Comparison of ENCODE assay signal across 14 mouse cellular contexts in the genomic region with DNA sequence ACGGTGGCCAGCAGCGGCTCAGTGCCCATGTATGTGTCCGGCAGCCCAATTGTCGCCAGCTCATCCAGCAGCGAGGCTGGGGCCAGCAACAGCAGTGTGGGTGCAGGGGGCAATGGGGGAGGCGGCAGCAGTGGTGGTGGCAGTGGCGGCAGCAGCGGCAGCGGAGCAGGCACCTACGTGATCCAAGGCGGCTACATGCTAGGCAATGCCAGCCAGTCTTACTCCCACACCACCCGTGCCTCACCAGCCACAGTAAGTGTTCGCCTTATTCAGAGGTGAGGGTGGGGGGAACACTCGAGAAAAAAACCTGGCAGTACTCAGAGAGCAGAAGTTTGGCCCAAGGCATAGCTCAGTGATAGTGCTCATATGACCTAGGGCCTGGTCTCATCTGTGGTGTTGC. TPM values are rescaled to one million over a fixed set of nuclear protein-coding genes. Genes with fewer than 3 reads are reported as not detected.
"Had no signal": no experiment of that assay in that cellular context is flagged by ENCODE, and none has a peak within 500 bp of the region (broad histone marks: within the 10 kb centered on the region; RNA-seq: fewer than 3 reads in every experiment).

No protein-coding gene starts in this region.

- ATAC-seq: midbrain, embryonic 16.5 days had no signal

- DNase-seq: lung, adult 18-20 months; lung, embryonic 14.5 days; lung, postnatal 10 days; lung, postnatal 4 days; midbrain, embryonic 14.5 days; retina, postnatal 1 day; right cerebral cortex, postnatal 14 days; right cerebral cortex, postnatal 4 days; spleen, adult 18-20 months; thymus, adult 18-20 months; thymus, postnatal 14 days; thymus, postnatal 36 days had no signal

RNA-seq across cellular contexts. Expression of a gene that starts 43.0 kb away (rescaled TPM):
- total RNA-seq: megakaryocyte-erythroid progenitor cell, adult 5-6 weeks had no signal
